Mouse (Mus musculus): ENCODE data around the gene Il1r1. TPM values are rescaled to one million over a fixed set of nuclear protein-coding genes. Genes with fewer than 3 reads are reported as not detected.

The Il1r1 gene
- polyA plus RNA-seq, 1 experiment, result 7.6 TPM

- Histone ChIP-seq H3K4me3 (no peak overlapping the region), H3K36me3 (ENCODE audit: control insufficient read depth, insufficient read depth) (no peaks in the 10 kb centered on the region), H3K27me3 (ENCODE audit: control insufficient read depth, insufficient read depth, insufficient read length) (no peaks in the 10 kb centered on the region), H3K4me2 (ENCODE audit: low read depth) (peak overlapping the region; percentile 35), H3K79me2 (ENCODE audit: control insufficient read depth, insufficient read depth) (peaks cover 27% of the 10 kb centered on the region), H3ac (ENCODE audit: control insufficient read depth, insufficient read length) (no peak overlapping the region)
- TF ChIP-seq POLR2A (IDR thresholded peaks at IDR 0.05; ENCODE audit: insufficient read length, low read depth), result no peak
- no peak for TF ChIP-seq POLR2AphosphoS2 (IDR thresholded peaks at IDR 0.05; ENCODE audit: insufficient read length, low read depth)
- TF ChIP-seq CEBPB (IDR thresholded peaks at IDR 0.05; ENCODE audit: insufficient read depth, poor library complexity, severe bottlenecking), result no peak
- peak; percentile 11 to 83 (median 27) for TF ChIP-seq MYOG (IDR thresholded peaks at IDR 0.05; ENCODE audit: control insufficient read depth in 1 of 3, insufficient read depth in 1 of 3, insufficient read length in 2 of 3, low read depth in 2 of 3)
- TF ChIP-seq TCF12 (IDR thresholded peaks at IDR 0.05; ENCODE audit: insufficient read depth, poor library complexity, severe bottlenecking), result peak; percentile 1
- TF ChIP-seq MYOD1 (IDR thresholded peaks at IDR 0.05; ENCODE audit: control insufficient read depth in 1 of 3, insufficient read length in 2 of 3, low read depth in 2 of 3), result peak in 2 of 3 experiments; percentile 77 to 86
- no peak for TF ChIP-seq SRF (IDR thresholded peaks at IDR 0.05; ENCODE audit: control insufficient read depth, insufficient read length, low read depth)
These were observed 59.1 kb downstream of the Il1r1 start for GRCm38 (mm10) chr1:40283995-40284394.

GRCm38 (mm10) chr1:40290489-40291255 lies 65.8 kb downstream of the Il1r1 start:
- H3ac ChIP-seq (ENCODE audit: control insufficient read depth, insufficient read length), result no peak overlapping the region
- peak; percentile 70 for TF ChIP-seq CEBPB (IDR thresholded peaks at IDR 0.05; ENCODE audit: insufficient read depth, poor library complexity, severe bottlenecking)
- peak in 1 of 3 experiments; percentile 63 for TF ChIP-seq MYOG (IDR thresholded peaks at IDR 0.05; ENCODE audit: control insufficient read depth in 1 of 3, insufficient read depth in 1 of 3, insufficient read length in 2 of 3, low read depth in 2 of 3)
- TF ChIP-seq POLR2A (IDR thresholded peaks at IDR 0.05; ENCODE audit: insufficient read length, low read depth), result no peak
- no peak for TF ChIP-seq SRF (IDR thresholded peaks at IDR 0.05; ENCODE audit: control insufficient read depth, insufficient read length, low read depth)
- no peak for TF ChIP-seq MYOD1 (IDR thresholded peaks at IDR 0.05; ENCODE audit: control insufficient read depth in 1 of 3, insufficient read length in 2 of 3, low read depth in 2 of 3)
- no peak for TF ChIP-seq TCF3 (IDR thresholded peaks at IDR 0.05; ENCODE audit: insufficient read length, low read depth)
- TF ChIP-seq REST (IDR thresholded peaks at IDR 0.05; ENCODE audit: insufficient read depth, insufficient read length), result no peak
- TF ChIP-seq MAX (IDR thresholded peaks at IDR 0.05; ENCODE audit: low read depth), result no peak
- TF ChIP-seq E2F4 (IDR thresholded peaks at IDR 0.05; ENCODE audit: insufficient read depth), result no peak
- no peak for TF ChIP-seq POLR2AphosphoS2 (IDR thresholded peaks at IDR 0.05; ENCODE audit: insufficient read length, low read depth)
- TF ChIP-seq USF1 (IDR thresholded peaks at IDR 0.05; ENCODE audit: low read depth), result no peak
- TF ChIP-seq TCF12 (IDR thresholded peaks at IDR 0.05; ENCODE audit: insufficient read depth, poor library complexity, severe bottlenecking), result no peak
- peaks cover 9% of the 10 kb centered on the region for H3K36me3 ChIP-seq (ENCODE audit: control insufficient read depth, insufficient read depth)
- H3K79me2 ChIP-seq (ENCODE audit: control insufficient read depth, insufficient read depth), result peaks cover 23% of the 10 kb centered on the region
- H3K27me3 ChIP-seq (ENCODE audit: control insufficient read depth, insufficient read depth, insufficient read length), result no peaks in the 10 kb centered on the region
- H3K4me3 ChIP-seq, result no peak overlapping the region
- H3K4me2 ChIP-seq (ENCODE audit: low read depth), result no peak overlapping the region

- H3ac ChIP-seq (ENCODE audit: control insufficient read depth, insufficient read length), result no peak overlapping the region
- peaks cover 17% of the 10 kb centered on the region for H3K36me3 ChIP-seq (ENCODE audit: control insufficient read depth, insufficient read depth)
- no peak overlapping the region for H3K4me3 ChIP-seq
- no peak overlapping the region for H3K4me2 ChIP-seq (ENCODE audit: low read depth)
- H3K27me3 ChIP-seq (ENCODE audit: control insufficient read depth, insufficient read depth, insufficient read length), result no peaks in the 10 kb centered on the region
- peaks cover 23% of the 10 kb centered on the region for H3K79me2 ChIP-seq (ENCODE audit: control insufficient read depth, insufficient read depth)
- TF ChIP-seq POLR2AphosphoS2 (IDR thresholded peaks at IDR 0.05; ENCODE audit: insufficient read length, low read depth), result no peak
- TF ChIP-seq SRF (IDR thresholded peaks at IDR 0.05; ENCODE audit: control insufficient read depth, insufficient read length, low read depth), result no peak
- no peak for TF ChIP-seq MAX (IDR thresholded peaks at IDR 0.05; ENCODE audit: low read depth)
- no peak for TF ChIP-seq E2F4 (IDR thresholded peaks at IDR 0.05; ENCODE audit: insufficient read depth)
- TF ChIP-seq MYOG (IDR thresholded peaks at IDR 0.05; ENCODE audit: control insufficient read depth in 1 of 3, insufficient read depth in 1 of 3, insufficient read length in 2 of 3, low read depth in 2 of 3), result no peak
- TF ChIP-seq TCF12 (IDR thresholded peaks at IDR 0.05; ENCODE audit: insufficient read depth, poor library complexity, severe bottlenecking), result no peak
- no peak for TF ChIP-seq REST (IDR thresholded peaks at IDR 0.05; ENCODE audit: insufficient read depth, insufficient read length)
These were observed 67.4 kb downstream of the Il1r1 start for GRCm38 (mm10) chr1:40292231-40292630.

- Histone ChIP-seq H3ac (ENCODE audit: control insufficient read depth, insufficient read length) (no peak overlapping the region), H3K27me3 (ENCODE audit: control insufficient read depth, insufficient read depth, insufficient read length) (no peaks in the 10 kb centered on the region), H3K4me3 (no peak overlapping the region), H3K4me2 (ENCODE audit: low read depth) (no peak overlapping the region), H3K36me3 (ENCODE audit: control insufficient read depth, insufficient read depth) (peaks cover 26% of the 10 kb centered on the region), H3K79me2 (ENCODE audit: control insufficient read depth, insufficient read depth) (peaks cover 16% of the 10 kb centered on the region)
- no peak for TF ChIP-seq SRF (IDR thresholded peaks at IDR 0.05; ENCODE audit: control insufficient read depth, insufficient read length, low read depth)
- TF ChIP-seq POLR2A (IDR thresholded peaks at IDR 0.05; ENCODE audit: insufficient read length, low read depth), result no peak
- TF ChIP-seq POLR2AphosphoS2 (IDR thresholded peaks at IDR 0.05; ENCODE audit: insufficient read length, low read depth), result no peak
- no peak for TF ChIP-seq TCF12 (IDR thresholded peaks at IDR 0.05; ENCODE audit: insufficient read depth, poor library complexity, severe bottlenecking)
- no peak for TF ChIP-seq TCF3 (IDR thresholded peaks at IDR 0.05; ENCODE audit: insufficient read length, low read depth)
- TF ChIP-seq MYOD1 (IDR thresholded peaks at IDR 0.05; ENCODE audit: control insufficient read depth in 1 of 3, insufficient read length in 2 of 3, low read depth in 2 of 3), result no peak
- TF ChIP-seq REST (IDR thresholded peaks at IDR 0.05; ENCODE audit: insufficient read depth, insufficient read length), result no peak
- TF ChIP-seq E2F4 (IDR thresholded peaks at IDR 0.05; ENCODE audit: insufficient read depth), result no peak
- no peak for TF ChIP-seq MAX (IDR thresholded peaks at IDR 0.05; ENCODE audit: low read depth)
- TF ChIP-seq CEBPB (IDR thresholded peaks at IDR 0.05; ENCODE audit: insufficient read depth, poor library complexity, severe bottlenecking), result no peak
- TF ChIP-seq MYOG (IDR thresholded peaks at IDR 0.05; ENCODE audit: control insufficient read depth in 1 of 3, insufficient read depth in 1 of 3, insufficient read length in 2 of 3, low read depth in 2 of 3), result no peak
- TF ChIP-seq USF1 (IDR thresholded peaks at IDR 0.05; ENCODE audit: low read depth), result no peak
These were observed 69.0 kb downstream of the Il1r1 start for GRCm38 (mm10) chr1:40293891-40294290.

All from myocyte (in vitro differentiated cells).